Mouse (Mus musculus): ENCODE measurements around the gene Gon7. TPM values are rescaled to one million over a fixed set of nuclear protein-coding genes. Genes with fewer than 3 reads are reported as not detected.

Gene Gon7
- total RNA-seq, 2 experiments from 2014 or later: 13.2 to 14.4 TPM

DNA sequence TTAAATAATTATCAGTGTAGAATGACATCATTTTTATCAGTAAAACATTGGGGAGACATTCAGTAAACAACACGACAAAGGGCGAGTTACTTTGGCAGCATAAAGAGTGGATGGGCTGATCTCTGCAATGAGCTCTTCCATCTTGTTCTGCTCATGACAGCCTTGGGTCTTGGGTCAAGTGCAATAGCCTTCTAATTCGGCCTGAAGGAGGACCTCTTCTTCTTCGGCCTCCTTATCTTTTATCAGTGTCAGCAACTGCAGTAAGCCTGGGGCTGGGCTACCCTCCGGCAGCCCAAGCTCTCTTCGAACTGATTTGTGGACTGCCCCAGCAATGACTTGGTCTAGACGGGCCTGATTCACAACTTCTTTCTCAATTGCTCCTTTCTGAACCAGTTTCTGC is 15.5 kb downstream of the Gon7 start:
- no peak for DNase-seq

DNA sequence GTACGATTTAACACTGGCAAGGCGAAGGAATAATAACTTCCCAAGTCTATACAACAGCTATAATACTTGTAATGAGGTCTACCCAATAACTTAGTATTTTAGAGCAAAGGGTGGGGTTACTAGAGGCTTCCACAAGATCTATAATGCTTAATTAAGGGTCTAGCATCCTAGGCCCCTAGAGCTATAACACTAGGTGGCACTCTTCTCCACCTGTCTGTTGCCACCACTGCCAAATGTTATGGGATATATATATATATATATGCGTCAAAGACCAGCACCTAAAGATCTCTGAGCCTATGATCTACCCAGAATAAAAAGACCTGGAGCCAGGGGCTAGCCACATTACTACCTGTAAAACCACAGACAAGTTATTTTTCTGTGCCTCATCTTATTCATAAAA is 17.3 kb downstream of the Gon7 start:
- DNase-seq: no peak

DNA sequence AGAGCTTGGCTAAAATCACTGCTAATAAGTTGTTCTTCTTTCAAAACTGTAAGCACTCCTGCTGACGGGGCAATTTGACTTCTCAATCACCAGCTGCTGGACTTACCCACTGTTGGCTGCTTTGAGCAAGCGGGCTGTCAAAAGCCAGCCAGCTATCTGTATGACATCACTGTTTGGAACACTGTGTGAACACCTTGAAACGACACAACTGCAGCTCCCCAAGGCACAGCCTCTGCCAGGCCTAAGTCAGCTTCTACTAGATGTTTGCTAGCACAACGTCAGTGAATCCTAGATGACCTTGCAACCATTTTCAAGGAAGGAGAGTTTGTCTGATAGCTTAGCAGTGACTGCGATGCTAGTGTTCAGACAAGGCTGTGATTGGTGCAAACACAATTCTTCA is 18.5 kb downstream of the Gon7 start:
- no peak for DNase-seq

DNA sequence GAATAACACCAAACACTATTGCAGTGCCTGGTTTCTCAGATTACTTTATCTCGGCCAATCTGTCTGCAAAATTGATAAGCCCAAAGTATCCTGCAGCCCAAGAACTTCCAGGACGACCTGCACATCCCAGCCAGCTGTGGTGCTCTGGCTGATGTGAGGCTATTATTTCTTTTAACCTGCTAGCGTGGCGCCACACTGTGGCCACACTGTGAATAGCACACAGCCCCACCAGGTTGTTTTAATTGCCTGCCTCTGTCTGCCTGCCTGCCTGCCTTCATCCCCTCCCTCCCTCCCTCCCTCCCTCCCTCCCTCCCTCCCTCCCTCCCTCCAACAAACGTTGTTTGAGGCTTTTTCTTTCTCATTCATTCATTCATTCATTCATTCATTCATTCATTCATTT is 24.2 kb downstream of the Gon7 start:
- no peak for DNase-seq

DNA sequence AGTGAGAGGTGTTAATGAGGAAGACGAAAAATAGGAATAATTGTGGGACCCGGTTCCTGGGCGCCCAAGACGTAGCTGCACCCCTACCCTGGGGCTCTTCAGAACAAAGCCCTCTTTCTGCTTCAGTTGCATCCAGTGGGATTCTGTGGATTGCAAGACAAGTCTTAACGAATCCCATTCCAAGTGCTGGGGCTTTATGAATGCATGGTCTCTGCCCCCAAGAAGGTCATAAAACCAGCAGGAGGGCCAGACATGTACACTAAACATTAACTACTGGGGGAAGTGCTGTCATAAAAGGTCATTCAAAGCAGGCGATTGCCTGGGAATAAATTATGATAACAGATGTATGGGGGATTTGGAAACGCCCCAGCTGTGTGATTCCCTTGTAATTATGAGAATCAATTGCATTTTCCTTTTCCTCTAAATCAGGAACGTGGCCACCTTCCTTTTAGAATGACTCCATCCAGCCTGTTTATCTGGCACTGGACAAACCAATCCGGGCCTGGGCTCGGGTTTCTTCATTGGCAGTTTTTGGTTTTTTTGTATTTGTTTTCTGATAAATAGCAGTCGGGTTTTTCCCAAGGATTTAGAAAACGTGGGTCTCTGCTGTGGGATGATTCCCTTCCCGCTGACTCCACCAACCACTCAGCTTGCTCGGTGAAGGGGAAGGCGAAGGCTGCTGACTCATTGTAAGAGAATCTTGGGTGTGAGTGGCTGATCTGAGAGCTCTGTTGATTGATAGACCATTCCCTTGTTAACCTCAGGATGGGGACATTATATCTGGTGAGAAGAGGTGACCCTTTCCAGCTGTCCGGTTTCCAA is 26.6 kb downstream of the Gon7 start:
- DNase-seq: no peak

DNA sequence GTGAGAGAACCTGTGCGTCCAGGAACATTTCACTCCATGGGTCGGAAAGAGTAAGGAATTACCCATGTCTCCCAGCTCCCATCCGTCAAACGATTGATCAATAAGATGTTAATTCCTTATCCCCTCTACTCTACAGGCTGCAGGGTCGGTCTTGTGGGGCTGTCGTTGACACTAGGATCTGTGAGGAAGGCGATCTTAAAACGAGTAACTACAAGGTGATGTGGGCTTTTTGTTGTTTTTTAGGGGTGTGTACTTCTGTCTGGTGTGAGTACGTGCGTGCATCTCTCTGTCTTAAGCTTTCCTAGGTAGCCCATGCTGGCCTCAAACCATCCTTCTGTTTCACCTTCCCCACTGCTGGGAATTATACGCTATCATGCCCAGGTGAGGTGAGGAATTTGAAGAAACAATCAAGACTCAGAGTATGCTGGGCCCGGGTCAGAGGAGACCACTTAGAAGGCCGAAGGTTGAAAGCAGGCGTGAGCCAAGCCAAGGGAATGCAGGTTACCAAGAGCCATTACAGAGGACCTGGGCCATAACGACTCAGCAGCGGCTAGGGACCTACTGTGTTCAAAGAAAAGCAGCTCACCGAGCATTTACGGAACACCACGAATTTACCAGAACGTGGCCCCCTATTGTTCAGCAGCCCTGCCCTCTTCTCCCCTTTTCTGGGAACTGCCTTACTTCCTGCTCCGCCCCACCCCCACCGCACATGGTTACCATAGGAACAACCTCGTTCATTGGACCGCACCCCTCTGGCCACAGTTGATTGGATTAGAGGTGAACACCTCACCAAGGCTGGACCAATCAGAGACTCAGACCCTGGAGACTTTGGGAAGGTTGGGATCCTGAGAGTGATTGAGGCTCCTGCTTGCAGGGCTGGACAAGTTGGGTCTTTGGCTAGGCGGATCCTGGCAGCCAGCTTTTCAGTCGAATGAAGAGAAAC is 27.5 kb downstream of the Gon7 start:
- DNase-seq: peak; percentile 54 to 64

DNA sequence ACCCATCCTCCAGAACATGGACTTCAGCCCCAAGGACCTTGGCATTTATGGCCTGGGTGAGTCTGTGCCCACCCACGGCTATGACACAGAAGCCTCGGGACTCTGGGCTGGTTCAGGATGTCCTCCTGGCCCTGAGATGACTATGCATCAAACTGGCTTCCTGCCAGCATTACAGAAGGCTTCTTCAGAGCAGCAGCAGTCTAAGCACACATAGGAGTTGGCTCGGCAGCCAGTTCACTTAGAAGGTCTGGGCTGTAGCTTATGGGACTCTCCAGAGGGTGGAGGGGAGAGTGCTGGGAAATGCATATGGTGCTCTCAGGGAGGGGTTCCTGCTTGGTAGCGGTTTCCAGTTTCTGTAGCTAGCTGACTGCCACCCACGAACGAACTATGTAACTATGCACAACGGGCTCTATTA is 31.8 kb downstream of the Gon7 start:
- DNase-seq: no peak

DNA sequence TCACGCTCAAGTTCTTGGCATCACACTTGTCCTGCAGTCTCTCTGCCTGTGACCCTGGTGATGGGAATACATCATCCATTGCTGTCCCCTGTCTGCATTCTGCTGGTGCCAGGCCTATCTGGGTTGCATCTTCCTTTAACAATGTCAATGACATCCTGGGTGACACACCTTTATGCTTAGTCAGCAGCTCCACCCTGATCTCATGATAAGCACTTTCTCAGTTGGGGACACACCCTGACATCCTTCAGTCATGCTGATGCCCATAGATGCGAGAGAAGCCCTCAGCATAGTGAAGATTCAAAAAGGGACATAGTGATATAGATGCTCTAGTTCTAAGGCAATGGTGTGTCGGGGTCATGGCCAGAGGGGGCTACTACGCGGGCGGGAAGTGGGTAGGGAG is 32.5 kb downstream of the Gon7 start:
- no peak for DNase-seq

DNA sequence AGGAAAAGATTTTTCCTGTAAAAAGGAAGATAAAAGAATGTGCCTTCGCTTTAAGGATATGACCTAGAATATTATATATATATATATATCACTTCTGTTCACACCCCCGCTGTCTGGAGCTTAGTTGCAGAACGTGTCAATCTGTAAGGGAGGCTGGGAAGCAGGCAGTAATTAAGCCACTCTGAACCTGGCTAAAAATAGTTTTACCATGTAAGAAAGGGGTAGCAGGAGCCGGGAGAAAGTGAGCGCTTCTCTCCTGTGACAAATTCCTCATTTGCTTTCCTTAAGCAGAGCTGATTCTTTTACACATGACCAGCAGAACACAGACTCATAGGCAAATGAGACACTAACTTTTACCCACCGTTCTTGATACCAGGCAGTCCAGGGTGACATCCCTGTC is 33.7 kb downstream of the Gon7 start:
- DNase-seq: no peak

DNA sequence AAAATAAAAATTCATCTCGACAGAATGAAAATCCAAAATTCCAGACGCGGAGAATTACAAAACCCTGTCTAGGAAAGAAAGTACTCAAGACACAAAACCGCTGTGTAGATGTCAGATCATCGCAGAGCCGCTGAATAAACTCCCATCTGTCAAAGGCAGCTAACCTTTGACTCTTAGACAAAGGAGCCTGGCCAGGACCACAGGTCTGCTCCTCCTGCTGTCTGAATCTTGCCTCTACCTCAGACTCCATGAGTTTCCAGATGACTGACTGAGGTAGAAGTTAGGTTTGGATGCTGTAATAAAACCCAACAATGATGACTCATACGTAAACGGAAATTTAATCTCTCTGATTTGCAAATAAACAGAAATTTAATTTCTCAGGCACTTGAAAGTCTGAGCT is 34.6 kb downstream of the Gon7 start:
- no peak for DNase-seq

DNA sequence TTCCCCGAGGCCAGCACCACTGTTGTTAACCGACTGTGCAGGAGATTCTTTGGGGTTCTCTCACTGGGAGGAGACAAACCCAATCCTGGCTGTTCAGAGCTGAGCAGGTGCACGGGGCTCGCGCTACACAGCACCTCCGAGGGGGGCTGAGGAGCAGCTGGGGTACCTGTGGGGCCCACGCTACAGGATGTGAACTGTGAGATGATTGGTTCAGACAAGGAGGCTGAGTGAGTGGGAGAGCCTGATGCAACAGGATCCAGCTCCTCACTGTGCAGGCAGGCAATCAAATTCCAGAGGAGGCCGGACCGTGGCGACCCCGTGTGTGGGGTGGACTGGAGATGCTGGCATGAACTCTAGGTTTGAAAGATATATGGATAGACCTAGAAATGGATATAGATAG is 35.2 kb downstream of the Gon7 start:
- no peak for DNase-seq

DNA sequence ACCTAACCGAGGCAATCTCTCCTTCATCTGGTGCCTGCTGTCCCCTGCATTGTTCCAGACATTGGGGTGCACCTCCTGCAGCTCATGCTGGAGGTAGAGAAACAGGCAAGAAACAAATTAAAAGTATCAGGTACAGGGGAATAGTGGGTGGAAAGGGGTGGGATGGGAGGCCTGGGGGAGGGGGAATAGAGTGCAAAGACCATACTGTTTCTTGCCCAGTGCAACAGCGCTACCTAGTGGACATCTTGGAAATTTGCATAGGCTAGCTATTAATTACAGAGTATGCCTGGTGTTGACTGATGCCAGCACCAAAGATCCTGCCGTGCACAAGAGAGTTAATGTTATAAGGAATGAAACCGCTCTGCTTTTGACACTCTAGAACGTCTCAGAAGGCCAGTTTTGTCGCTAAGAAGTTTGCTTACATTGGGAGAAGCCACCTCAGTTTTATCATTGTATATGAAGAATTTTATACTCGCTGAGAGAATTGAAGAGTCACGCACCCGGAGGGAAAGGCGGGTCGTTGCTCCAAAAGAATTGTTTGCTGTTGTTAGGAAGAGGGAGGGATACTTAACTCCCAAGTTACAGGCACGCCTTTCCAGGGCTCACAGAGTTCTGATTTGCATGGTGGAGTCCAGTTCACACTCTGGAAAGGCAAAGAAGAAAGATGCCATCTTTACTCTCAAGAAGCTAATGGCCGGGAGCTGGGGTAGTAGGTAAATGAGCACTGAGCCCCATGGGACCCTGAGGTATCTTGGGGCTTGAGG is 37.9 kb downstream of the Gon7 start:
- no peak for DNase-seq

DNA sequence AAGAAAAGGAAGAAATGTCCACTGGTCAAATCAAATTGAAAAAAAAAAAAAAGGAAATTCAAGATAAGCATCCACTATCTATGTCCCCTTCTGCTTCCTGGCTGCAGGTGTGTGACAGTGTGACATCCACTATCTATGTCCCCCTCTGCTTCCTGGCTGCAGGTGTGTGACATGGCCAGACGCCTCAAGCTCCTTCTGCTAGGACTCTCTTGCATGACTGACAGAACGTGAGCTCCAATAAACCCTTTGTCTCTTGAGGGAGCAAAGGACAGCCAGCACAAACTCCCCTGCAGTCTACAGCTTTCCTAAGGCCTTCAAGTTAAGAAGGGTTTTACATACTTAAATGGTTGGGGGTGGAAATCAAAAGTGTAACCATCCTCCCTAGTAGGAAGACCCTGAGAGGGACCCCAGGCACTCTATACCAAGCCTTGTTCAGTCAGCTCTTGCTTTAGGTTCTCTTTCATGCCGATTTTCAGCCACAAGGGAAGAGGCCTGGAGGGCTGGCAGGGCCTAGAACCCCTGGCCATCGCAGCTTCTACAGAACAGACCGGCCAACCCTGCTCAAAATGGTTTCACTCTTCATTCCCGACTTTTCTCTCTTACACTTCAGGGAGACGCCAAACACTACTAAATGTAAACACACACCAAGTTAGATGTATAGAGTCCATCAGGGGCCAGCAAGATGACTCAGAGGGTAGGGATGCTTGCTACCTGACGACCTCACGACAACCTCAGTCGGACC is 42.8 kb downstream of the Gon7 start:
- no peak for DNase-seq

DNA sequence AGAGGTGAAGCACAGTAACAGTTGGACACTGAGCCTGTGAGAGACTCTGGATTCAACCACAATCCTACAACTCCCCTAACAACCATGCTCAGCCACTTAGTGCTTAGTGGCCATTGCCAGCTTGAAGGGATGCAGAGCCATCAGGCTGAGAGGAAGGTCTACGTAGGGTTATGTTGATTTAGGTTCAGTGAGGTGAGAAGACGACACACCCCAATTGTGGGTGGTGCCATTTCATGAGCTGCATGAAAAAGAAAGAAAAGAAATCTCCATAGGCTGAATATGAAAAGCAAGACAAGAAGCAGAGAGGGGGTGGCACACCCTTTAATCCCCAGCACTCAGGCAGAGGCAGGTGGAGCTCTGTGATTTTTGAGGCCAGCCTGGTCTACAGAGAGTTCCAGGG is 43.5 kb downstream of the Gon7 start:
- no peak for DNase-seq

DNA sequence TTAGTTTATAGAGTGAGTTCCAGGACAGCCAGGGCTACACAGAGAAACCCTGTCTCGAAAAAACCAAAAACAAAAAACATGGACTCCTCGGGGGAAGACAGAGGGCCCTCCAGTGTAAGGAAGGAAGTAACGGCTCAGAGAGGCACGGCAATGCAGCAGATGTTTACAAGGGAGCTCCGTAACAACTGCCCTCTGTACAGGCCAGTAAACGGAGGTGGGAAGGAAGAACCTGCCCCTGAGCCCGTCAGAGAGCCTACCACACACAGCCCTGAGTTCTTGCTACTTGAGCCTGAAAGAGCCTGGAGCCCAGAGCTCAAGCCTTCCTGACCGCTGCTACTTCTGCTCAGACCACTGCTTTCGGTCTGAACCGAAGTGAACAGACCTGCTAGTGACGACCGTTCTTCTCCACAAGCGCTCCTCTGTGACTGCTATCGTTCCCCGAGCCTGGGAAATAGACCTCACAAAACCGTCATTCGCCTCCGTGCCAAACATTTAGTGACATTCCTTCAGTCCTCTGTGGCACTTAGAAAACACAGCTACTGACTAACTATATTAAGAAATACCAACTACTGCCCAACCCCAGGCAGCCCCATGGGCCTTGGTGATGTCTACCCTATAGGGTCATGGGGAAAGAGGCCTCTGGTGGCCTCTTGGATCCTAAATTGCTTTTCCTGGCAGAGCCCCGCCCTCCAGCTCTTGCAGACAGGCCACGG is 44.3 kb downstream of the Gon7 start:
- no peak for DNase-seq

DNA sequence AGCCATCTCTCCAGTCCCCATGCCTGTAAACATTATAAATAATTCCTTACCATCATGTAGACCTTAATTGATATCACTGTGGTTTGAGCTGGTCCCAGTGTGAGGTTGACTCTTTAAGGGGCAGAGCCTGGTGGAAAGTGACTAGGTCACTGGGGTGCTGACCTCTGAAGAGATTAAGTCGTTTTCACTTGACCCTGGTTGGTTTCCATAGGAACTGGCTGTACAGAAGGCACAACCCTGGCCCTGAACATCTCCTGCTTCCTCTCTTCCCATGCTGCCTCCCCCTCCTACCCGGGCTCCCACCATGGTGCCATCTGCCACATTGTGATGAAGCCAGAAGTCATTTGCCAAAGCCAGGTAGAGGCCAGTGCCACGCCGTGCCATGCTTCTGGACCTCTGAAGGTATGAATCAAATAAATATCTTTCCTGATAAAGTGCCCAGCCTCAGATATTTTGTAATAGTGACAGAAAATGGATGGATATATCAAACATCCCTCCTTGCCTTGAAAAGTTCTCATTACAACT is 46.7 kb downstream of the Gon7 start:
- DNase-seq: no peak

DNA sequence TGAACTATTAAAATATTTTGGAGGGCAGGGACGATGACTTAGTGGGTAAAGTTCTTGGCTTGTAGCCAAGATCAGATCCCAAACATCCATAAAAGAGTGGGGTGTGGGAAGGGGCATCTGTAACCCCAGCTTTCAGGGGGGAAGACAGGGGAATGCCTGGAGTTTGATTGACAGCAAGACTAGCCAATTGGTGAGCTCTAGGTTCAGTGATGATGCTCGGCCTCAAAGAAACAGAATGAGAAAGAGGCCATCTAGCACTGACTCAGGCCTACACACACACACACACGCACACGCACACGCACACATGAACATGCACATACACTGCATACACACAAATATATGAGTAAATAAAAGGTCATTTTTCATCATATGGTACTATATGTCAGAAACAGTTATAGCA is 47.7 kb downstream of the Gon7 start:
- no peak for DNase-seq

DNA sequence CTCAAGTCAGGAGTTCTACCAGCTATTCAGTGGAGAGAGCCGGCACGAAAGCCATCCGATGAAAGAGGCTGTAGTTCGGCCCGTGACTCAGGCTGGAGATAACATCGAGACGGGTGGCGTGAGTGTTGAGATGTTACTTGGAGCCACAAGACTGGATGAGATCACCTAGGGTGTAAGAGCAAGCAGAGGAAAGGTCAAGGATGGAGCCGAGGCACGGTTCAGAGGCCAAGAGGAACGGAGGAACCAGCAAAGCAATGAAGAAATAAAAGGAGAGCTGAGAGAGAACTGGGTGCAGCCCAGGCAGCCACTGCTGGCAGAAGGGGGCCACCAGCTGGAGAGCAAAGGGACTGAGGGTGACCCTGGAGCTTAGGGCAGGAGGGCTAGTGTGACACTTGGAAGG is 49.4 kb downstream of the Gon7 start:
- no peak for DNase-seq

DNA sequence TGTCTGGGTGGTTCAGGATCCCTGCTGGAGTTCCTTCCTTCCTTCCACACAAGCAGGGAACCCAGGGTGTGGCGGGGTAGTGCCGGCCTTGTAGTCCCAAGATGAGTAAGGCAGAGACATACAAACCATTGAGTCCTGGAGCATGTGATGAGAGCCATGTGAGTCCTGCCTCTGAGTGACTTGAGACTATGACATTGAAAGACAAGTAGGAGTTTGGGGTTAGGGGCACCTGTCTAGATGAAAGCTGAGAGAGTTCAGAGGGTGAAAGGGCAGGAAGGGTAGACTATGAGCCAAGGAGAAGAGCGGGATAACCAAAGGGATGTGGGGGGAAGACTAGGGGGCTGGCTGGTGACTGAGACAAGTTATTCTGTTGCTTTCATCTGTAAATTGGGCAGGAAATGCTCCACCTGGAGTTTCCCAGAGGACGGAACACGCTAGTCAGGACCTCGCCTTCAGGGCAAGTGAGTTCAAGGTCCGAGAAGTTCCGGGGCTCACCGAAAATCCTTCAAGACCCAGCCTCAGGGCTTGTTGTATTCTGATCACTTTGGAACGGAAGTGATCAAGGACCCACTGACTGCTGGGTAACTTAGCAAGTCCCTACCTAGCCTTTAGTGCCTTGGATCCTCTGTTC is 50.7 kb downstream of the Gon7 start:
- no peak for DNase-seq

DNA sequence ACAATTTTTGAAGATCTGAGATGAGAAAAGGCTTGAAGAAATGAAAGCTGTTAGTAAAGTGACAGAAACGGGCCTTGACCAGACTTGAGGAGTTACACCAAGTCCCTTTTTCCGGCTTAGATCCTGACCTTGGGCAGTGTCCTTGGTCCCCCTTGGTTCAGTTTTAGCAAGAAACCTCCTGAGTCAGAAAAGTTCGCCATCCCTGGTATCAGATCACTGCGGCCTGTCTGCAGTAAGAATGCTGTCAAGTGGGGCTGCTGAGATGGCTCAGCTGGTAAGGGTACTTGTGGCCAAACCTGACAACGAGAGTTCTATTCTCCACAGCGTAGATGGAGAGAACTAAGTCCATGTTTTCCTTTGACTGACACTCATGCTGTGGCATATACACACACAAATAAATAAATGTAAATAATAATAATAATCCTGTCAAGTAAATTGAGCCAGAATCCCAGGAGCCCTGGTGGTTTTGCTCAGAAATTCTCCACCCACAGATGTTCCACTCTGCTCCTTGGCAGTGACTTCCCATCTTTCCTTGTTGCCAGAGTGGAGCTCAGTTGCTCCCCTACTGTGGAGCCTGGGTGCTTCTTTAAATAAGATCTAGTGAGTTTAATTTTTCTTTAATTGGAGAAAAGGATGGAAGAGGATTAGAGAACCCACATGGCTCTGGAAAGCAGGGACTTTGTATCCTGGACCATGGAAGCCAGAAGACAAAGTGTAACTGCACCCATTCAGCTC is 51.5 kb downstream of the Gon7 start:
- no peak for DNase-seq
